Mouse (Mus musculus): Measurements from ENCODE around the gene C5ar2.

Gene C5ar2

GRCm38 (mm10) chr7:16197166-16197565, 46.8 kb downstream of the C5ar2 start:
- DNase-seq = no peak

- no peak for DNase-seq
These were observed 47.3 kb downstream of the C5ar2 start for GRCm38 (mm10) chr7:16196616-16197015.

DNA sequence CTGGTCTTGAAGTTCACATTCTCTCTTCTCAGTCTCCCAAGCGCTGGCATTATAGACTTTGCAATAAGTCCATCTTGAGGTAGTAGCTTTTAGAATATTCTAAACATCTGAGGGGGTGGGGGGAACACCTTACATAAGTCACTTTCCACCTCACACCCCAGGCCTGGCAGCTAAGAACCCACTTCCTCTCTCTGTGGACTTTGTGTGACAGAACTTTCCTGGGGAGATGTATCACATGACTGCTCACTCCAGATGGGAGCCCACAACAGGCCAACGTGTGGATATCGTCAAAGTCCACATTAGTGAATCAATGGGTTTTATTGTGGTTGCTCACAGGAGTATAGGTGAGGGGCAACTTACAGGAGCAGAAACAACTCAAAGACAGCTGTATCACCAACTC, 50.3 kb downstream of the C5ar2 start:
- no peak for DNase-seq

DNA sequence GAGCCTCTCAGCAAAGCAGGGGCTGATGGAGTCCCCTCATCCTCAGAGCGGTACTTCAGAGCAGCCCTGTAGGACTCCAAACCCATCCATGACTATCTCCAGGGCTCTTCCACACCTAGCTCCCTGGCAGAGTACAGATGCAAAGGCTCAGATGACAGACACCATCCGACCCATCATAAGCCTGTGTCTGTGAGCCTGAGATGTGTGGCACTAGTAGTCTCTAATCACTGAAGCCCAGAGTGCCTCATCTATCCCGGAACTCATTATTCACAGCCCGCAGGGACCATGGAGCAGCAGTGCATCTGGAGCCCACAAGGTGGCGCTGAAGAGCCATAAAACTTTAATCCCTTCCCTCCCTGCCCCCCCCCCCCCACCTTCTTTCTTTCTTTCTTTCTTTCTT, 51.6 kb downstream of the C5ar2 start:
- DNase-seq = peak; percentile 84

DNA sequence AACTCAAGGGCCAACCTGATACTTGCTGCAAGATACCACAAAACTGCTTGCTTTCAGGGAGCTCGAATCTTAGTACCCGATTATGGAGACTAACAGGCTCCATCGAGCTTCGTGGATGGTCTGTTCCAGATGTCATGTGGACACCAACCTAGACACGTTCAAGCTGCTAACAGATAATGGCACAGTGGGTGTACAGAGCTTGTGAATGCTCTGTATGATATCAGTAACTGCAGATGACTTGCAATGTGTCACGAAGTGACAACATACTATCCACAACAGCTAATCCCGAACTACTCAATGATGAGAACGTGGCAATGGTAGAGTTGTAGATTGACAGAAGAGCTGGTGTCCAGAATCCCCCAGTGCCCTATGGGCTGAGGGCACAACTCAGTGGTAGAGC, 56.5 kb downstream of the C5ar2 start:
- no peak for DNase-seq

All from kidney, adult 18-20 months (tissue).